Mouse (Mus musculus): ENCODE measurements around the gene Dusp6.
A peak's percentile ranks its signal among the peaks of the same experiment; 100 is the strongest.

Dusp6 gene

DNA sequence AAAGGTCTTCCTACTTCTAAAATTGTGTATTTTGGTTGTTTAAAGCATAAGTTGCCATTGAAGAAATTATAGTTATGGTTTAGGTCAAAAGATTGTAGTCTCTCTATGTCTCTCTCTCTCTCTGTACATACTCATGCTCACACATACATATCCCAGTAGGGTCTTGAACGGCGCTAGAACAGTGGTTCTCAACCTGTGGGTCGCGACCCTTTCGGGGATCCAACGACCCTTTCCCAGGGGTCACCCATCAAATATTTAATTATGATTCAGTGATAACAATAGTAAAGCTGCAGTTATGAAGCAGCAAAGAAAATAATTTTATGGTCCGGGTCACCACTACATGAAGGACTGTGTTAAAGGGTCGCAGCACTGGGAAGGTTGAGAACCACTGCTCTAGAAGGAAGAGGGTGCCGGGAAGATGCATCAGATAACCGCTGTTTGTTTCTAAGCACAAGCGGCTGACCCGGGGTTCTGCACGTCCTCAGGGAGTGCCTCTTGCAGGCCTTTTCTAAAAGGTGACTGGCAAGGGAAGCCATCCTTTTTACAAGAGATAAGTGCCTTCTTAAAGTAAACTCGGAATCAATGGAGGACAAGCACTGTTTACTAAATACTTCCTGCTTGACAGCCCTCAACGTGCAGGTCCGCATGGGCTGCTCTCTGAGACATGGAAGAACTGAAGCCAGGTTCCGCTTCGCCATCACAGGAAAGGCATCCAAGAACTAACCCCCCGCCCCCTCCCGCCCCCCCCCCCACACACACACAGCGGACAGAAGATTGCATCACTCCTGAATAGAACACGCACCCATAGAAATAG is 16.2 kb downstream of the Dusp6 start:
- DNase-seq = no peak

DNA sequence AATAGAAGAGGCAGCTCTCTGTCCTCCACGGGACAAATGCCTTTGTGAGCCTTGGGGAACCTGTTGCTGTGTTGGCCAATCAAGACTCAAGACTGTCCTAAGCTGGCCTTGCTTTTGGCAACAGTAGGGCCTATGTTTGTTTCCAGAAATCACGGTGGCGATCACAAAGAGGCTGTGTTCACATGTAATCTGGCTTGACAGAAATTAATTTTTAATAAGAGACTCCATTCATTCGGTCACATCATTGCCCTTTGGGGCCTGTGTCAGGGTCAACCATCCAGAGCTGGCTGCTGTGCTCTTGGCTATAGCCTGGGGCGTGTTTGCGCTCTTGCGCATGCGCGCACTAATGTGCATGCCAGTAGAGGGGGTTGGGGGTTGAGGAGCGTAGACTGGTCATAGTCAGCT is 21.0 kb downstream of the Dusp6 start:
- no peak for DNase-seq

DNA sequence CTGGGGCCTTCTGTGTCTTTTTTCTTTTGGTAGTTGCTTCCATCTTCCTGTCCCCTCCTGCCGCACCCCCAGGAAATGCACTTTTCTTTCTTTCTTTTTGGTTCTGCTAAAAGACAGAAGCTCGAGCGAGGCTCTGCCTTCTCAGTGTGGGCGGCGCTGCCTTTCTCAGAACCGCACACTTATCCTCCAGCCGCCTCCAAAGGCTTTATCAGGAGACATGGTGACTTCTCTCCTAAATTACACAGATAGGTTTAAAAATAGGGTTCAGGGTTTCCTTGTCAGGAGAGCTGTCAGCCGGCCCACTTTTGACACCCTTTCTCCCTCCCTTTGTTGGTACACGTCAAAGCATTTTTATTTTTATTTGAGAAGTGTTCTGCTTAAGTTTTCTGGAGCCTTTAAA is 21.9 kb downstream of the Dusp6 start:
- peak; percentile 56 for DNase-seq

DNA sequence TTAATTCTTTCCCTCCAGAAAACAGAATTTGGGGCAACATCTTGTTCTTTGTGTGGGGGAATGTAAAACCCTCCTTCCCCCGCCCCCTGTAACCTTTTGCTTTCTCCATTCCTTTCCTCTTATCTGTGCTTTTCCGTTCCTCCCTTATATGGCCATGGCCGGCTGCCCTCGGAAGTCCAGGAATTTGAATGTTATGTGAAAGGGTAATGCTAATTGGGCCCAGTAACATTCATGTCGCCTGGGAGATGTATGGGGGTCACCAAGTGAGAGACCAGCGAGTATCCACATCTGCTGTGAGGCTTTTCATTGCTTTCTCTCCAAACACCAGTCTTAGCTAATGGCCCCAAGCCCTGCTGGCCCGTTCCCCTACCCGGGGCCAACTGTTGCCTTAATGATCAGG is 22.7 kb downstream of the Dusp6 start:
- no peak for DNase-seq

DNA sequence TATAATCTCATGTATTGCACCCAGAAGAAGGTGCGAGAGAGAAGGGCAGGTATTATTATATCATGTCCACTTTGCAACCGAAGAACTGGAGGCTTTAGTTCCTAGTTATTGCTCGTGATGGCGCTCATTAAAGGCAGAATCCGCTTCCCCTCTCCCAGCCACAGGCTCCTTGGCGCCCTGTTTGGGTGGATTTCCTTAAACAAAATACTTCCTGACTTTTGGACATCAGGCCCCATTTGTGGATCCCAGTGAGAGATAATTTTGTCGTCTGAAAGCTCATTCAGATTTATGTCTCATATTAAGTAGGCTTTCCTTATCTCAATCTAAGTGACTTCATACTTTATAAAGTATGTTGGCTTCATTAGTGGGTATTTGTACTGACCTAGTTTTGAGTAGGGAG is 23.2 kb downstream of the Dusp6 start:
- no peak for DNase-seq

DNA sequence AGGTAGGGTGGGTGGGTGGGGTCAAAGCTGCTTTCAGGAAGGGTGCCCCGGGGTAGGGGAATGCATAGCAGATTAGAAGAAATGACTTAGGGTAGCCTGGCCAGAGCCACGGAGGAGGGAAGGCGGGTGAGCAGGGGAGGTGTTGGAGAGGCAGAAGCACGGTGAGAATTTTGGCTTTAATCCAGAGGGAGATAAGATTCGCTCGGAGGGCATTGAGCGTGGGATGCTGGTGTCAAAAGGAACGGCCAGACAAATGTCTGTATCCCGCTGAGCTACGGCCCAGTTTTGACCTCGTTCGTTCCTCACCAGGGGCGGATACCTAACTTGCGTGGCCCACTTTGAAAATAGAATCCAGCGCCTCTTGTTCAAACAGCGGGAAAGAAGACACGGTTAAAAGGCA is 23.8 kb downstream of the Dusp6 start:
- no peak for DNase-seq

DNA sequence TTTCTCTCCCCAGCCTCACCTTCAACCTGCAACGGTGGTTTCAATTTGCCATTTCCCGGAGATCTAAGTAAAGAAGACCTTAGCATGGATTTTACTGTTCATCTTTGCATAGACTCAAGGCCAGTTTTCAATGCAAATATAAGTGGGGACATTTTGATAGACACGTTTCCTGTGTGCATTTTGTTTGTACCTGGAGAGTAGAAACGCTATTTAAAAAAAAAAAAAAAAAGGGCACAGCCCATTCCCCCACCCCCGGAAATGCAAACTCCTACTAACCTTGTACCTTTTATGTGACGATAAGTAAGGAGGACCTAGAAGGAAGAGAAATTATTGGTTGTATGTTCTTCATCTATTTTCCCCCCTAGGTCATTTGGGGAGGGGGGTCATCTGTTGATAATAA is 24.2 kb downstream of the Dusp6 start:
- DNase-seq = no peak

DNA sequence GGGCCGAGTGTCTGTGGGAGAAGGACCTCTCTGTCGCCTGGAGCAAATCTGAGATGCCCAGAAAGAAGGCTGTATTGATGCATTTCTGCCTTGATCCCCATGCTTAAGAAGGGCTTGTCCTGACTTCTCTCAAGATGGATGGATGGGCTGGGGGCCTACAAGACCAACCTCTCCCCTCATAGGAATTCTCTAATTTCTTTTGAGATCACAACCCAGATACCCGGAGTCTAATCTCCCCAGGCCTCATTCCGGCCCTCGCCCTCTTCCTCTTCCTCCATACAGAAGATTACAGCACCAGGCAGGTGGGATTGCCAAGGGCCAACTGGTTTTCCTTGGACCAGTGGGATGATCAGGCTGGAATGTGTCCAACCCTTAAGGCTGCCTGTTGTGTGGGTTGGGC is 26.1 kb downstream of the Dusp6 start:
- DNase-seq = no peak

DNA sequence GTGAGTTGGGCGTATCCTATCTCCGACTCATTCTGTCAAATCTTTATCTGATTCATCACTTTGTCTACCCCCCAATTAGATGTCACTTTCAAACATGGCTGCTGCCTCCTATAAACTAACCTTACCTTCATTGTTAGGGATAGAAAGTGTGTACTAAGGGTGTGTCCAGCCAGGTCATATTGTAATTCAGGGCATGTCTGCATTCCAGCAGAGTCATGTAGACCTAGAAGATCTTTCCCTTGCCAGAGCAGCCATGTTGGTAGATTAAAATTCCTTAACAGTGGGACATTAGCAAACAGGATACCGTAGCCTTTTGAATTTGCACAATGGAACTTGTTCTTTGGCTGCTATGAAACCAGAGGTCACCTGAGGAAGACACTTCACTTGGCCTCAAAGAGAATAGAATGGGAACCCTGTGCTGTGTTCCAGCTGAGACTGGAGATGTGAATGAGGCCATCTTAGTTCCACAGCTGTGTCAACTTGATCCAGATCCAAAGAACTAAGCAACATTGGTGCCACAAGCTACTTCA is 30.1 kb downstream of the Dusp6 start:
- no peak for DNase-seq

DNA sequence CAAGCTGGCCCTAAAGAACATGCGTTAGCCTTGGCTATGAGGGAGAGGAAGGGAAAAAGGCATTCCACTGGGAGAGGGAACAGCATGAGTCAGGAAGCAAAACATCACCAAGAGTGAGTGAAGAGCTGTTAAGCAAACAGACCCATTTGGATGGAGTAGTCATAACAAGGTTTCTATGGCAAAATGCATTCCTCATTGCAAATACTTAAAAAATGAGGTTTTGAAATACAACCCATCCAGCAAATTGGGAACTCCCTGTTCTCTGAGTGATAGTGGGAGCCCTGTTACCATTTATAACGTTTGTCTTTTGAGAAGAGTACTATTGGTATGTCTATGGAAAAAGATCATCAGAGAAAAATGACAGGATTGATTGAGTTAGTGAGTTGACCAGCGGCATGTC is 34.7 kb downstream of the Dusp6 start:
- no peak for DNase-seq

DNA sequence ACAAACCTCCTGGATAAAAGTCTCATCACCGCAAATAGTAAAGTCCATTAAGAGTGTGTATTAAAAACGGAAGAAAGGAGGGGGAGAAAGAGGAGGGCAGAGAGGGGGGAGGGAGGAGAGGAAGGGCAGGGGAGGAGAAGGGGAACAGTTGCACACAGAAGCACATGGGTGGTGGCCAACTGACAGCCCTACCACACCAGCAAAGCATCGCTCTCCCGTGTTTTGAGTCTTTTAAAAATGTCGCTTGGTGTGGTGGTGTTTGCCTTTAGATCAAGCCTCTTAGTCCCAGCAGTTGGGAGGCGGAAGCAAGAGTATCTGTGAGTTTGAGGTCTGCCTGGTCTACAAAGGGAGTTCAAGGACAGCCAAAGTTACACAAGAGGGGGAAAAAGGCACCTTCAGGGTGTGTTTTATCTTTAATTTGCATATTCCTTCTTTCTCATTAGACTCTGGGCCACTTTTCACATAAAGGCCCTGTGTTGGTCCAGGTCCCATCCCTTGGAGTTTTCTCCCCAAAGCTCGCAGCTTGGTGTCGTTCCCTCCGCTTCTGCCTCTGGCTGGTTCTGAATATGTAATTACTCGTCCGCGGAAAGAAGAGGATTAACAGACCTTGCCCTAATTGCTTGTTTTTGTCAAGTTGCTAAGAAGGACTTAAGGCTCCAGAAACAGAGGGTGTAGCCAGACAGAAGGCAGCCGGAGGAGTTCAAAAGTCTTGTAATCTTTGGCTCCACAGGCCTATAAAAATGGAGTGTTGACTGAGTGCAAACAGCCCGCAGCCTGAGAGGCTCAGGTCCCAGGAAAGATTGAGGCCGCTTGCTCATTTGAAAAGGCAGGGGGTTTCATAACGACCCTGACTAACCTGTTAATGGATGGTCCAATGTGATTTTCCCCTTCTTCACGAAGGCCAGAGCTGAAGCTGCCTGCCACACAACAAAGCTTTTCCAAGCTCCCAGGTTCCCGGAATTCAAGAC is 35.6 kb downstream of the Dusp6 start:
- DNase-seq = no peak

DNA sequence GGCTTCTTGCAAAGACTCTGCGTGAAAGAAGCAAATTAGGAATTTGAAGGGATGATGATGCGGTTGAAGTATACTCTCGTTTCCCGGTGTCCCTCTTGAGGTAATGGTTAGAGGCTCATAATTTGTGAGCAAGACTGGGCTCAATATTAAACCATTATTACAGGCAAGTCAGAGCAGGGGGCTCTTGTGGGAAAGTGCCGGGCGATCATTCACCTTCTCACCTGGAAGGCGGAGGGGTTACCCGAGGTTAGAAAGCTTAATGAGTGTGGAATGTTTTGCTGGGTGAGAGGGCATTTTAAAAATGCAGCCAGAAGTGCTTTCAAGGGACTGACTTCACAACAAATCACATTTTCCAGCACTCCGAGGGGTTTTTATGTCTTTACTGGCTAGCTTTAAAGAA is 36.3 kb downstream of the Dusp6 start:
- no peak for DNase-seq

DNA sequence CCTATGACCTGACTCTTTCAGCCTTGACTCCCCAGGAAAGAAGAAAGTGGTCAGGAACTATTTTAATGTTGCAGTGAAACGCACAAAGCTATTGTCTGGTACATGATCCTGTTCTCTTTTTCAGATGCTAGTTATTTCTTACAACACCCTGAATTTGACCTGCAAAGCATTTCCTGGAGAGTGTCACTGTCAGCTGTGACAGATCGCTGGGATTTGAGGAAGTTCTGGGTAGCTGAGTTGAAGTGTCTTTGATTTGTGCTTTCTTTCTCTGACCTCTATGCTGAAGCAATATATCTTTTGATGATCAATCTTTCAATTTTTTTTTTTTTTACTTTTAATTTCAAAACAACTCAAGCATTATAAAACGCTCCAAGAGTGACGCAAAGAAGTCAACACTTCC is 39.0 kb downstream of the Dusp6 start:
- DNase-seq = no peak

DNA sequence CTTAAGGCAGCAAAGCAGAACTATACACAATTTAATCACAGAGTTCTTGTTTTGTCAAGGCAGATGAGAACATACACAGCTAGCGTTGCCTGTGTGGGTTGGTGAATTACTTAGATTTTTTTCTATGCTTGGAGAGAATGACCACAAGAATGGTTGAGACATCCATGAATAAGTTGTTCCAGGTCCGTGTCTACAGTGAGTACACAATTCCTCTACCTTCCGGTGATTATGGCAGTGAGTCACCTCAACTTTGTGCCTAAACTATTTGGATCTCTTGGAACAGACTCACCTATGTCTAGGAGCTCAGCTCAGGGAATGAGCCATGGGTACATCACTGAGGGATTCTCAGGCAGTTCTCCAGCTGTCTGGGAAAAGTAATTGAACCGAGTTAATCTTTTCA is 45.8 kb downstream of the Dusp6 start:
- DNase-seq = no peak

DNA sequence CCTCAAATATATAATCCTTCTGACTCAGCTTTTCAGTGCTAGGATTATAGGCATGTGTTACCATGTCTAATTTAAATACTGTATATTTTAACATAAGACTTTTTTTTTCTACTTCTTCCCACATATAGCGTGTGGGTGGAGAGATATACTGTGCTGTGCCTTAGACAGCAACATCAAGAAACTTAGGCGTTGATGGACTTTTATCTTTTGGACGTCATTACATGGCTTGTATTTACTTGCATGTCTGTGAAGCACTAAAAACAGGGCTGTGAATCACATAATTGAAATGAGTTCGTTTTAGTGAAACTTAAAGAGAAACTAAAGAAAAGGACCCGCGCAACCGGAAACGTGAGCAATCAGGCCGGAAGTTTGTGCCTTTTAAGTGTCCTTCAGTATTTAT is 46.6 kb downstream of the Dusp6 start:
- no peak for DNase-seq

DNA sequence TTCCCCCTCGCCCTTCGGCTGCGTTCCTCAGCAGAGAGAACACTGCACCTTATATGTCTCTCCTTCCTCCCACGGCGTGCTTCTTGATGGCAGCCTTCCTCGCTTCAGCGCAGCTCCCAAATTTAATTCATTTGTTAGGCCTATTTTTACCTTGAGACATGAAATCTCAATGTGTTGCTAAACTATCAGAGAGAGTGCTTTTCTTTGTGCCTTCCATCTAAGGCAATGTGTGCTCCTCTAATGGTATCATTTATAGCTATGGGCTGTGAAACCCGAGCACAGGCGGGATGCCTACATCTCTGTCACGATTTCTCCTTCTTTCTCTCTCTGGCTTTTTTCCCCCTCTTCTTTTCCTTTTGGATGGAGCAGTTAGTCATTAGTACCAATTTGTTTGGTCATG is 47.2 kb downstream of the Dusp6 start:
- no peak for DNase-seq

DNA sequence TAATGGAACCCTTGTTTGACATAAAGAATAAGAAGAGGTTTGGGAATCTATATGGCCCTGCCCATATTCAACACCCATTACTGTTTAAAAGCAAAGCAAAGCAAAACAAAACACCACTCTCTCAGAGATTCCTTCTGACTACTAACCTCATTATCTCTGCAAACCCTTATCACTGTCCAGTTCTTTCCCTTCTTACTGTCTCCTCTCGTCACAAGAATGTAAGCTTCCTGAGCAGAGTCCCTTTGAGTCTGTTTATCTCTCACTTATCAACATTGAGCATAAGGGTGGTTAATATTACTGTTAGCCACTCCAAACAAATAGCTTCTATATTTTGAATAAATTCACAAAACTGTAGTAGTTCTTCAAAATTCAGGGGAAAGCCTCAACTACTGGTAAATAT is 48.9 kb downstream of the Dusp6 start:
- DNase-seq = no peak

DNA sequence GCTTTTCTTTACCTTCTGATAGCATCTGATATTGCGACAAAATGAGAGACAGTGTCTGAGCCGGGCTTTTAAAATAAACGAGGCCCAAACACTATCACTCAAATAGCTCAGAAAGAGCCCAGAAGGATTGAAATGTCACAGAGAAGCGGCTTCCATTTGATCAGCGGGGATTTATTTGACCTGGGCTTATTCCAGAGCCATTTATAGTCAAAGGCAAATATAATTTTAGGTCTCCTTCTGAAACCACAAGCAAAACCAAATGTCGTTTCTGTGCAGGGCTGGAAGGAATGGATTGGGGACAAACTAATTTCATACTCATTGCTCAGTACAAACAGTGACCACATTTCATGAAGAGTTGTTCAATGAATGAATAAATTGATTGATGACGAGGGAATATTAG is 51.3 kb downstream of the Dusp6 start:
- no peak for DNase-seq

DNA sequence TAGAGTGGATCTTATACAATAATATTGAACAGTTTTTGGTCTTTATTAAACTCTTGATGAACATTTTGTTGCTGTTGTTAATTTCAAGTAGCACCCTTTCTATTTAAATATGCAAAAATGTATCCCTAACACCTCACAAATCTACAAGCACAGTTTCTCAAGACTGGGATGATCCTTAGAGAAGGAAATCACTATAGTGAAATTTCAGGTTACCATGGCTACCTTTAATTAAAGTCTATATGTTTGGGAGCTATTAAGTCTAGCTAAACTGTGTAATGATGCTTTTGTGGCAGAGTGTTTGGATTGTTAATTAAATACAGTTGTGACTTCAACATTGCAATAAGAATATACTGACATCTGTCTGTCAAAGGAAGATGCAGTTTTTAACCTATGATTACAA is 54.0 kb downstream of the Dusp6 start:
- DNase-seq = no peak
